Mouse (Mus musculus) heart, postnatal 0 days (tissue): ENCODE data around the gene Map1s.

Experiments used
- CTCF ChIP-seq: IDR thresholded peaks from 2 replicates; pipeline ENCODE4 v1.5.1; 2016; ENCODE audit warnings: antibody characterized with exemption, control low read depth, low read depth
- EP300 ChIP-seq: IDR thresholded peaks from 2 replicates; pipeline ENCODE4 v1.6.1; 2016; ENCODE audit warnings: antibody characterized with exemption, low read depth

GRCm38 (mm10) chr8:70872643-70873363 lies 32.9 kb upstream of the Map1s start:
- no peak for TF ChIP-seq CTCF
- TF ChIP-seq EP300, result no peak
